Mouse (Mus musculus) inflammation-experienced regulatory T-cells (primary cell): ENCODE data around the gene Nufip1. TPM values are rescaled to one million over a fixed set of nuclear protein-coding genes. Genes with fewer than 3 reads are reported as not detected.

ENCODE experiments used
- polyA plus RNA-seq, 2 experiments: library from polyadenylated mRNA; unstranded; fragments of 100-300 nt; shearing (Covaris generic); gene quantifications; one replicate each; pipeline ENCODE4 v1.2.1; 2017

The Nufip1 gene
- polyA plus RNA-seq = 10 to 100 TPM; 16.6 to 25.4 TPM

GRCm38 (mm10) chr14:76110396-76111221, at the start of gene Nufip1, which contains the start of gene Gpalpp1:
Gene Nufip1, plus strand, starts transcription at chr14:76110891.
Gene Gpalpp1, minus strand, starts transcription at chr14:76110760.

Other genes starting within 250 kb of the Nufip1 start
- 1 to 10 TPM in 1 of 2 experiments, under 1 TPM in 1; 0.43 to 2.3 TPM for gene Kctd4, start 155.9 kb upstream of the Nufip1 start, polyA plus RNA-seq
- 10 to 100 TPM; 33.2 to 36.7 TPM for gene Gtf2f2, start 100.0 kb upstream of the Nufip1 start, polyA plus RNA-seq
- gene Gpalpp1, start 131 bp upstream of the Nufip1 start, polyA plus RNA-seq = 10 to 100 TPM; 12.4 to 15.8 TPM